Mouse (Mus musculus) midbrain, embryonic 10.5 days (tissue): Measurements from ENCODE around the gene Nae1. TPM values are rescaled to one million over a fixed set of nuclear protein-coding genes. Genes with fewer than 3 reads are reported as not detected.
A peak's percentile ranks its signal among the peaks of the same experiment; 100 is the strongest.

Experiments
- DNase-seq: peaks from one replicate; pipeline ENCODE4 v3.0.0-alpha.2; 2017; ENCODE audit warnings: low spot score
- H3K27ac ChIP-seq: fragments of 300-500 bp; sonication (generic); replicated peaks from 2 replicates; pipeline ENCODE4 v1.5.1; 2016; ENCODE audit warnings: mild to moderate bottlenecking
- H3K27me3 ChIP-seq: fragments of 300-500 bp; sonication (generic); 2 replicates; pipeline ENCODE4 v1.6.1; 2016; ENCODE audit warnings: low read depth, mild to moderate bottlenecking; ENCODE audit not compliant: poor library complexity, severe bottlenecking
- H3K36me3 ChIP-seq: fragments of 300-500 bp; sonication (generic); 2 replicates; pipeline ENCODE4 v1.6.1; 2016; ENCODE audit warnings: mild to moderate bottlenecking, moderate library complexity
- H3K4me1 ChIP-seq: fragments of 300-500 bp; sonication (generic); 2 replicates; pipeline ENCODE4 v1.6.1; 2016
- H3K4me3 ChIP-seq: fragments of 300-500 bp; sonication (generic); 2 replicates; pipeline ENCODE4 v1.5.1; 2016; ENCODE audit warnings: mild to moderate bottlenecking, moderate library complexity
- H3K9me3 ChIP-seq: fragments of 300-500 bp; sonication (generic); replicated peaks from 2 replicates; pipeline ENCODE4 v1.6.1; 2016; ENCODE audit warnings: mild to moderate bottlenecking
- WGBS: fragments of 180-500 bp; shearing (Covaris S2); methylation state at CpG from one replicate; pipeline ENCODE4 v1.1.7; 2016; 5-methylcytosine and 5-hydroxymethylcytosine counted together
- polyA plus RNA-seq: library from polyadenylated mRNA; unstranded; fragments of >200 nt; fragmentation: Nextera tagmentation; extraction: Ambion mirVana; gene quantifications from 2 replicates; pipeline ENCODE4 v1.2.1, GENCODE M21; 2016

Nae1 gene
- polyA plus RNA-seq, 1 experiment from 2014 or later: 134 TPM

- 2% methylated on average over 64 of the region's 64 CpGs for WGBS
Observed at GRCm38 (mm10) chr8:104509061-104510006, 25.1 kb downstream of the Nae1 start, which contains the start of gene Terb1. TSS of gene Terb1 (minus strand) at chr8:104509910.

GRCm38 (mm10) chr8:104479091-104479490, 55.3 kb downstream of the Nae1 start:
- 58% methylated on average over 1 of the region's 1 CpGs for WGBS
- no peak for DNase-seq
- no peaks in the 10 kb centered on the region for H3K4me1 ChIP-seq
- H3K27ac ChIP-seq: no peak overlapping the region
- H3K36me3 ChIP-seq: no peaks in the 10 kb centered on the region
- no peaks in the 10 kb centered on the region for H3K27me3 ChIP-seq
- no peak overlapping the region for H3K4me3 ChIP-seq
- no peaks in the 10 kb centered on the region for H3K9me3 ChIP-seq

More at GRCm38 (mm10) chr8:104509061-104510006, 25.1 kb downstream of the Nae1 start, which contains the start of gene Terb1:
- H3K27ac ChIP-seq: peak within 1 kb of the TSS; percentile 63
- peak within 1 kb of the TSS; percentile 76 for H3K4me3 ChIP-seq
- H3K27me3 ChIP-seq: peaks cover 10% of the 10 kb centered on the region; the same call in 1 of the 2 replicates
- peaks cover 24% of the 10 kb centered on the region for H3K36me3 ChIP-seq
- H3K9me3 ChIP-seq: no peaks in the 10 kb centered on the region
- peaks cover 16% of the 10 kb centered on the region for H3K4me1 ChIP-seq
- peak; percentile 45 for DNase-seq

- H3K27ac ChIP-seq: no peak overlapping the region
- no peak for DNase-seq
- no peaks in the 10 kb centered on the region for H3K4me1 ChIP-seq
- no peaks in the 10 kb centered on the region for H3K27me3 ChIP-seq
- 83% methylated on average over 3 of the region's 3 CpGs for whole genome bisulfite sequencing
- H3K4me3 ChIP-seq: no peak overlapping the region
- no peaks in the 10 kb centered on the region for H3K9me3 ChIP-seq
- H3K36me3 ChIP-seq: no peaks in the 10 kb centered on the region
Observed at GRCm38 (mm10) chr8:104472465-104472864, 62.0 kb downstream of the Nae1 start.

GRCm38 (mm10) chr8:104467463-104467862, 67.0 kb downstream of the Nae1 start:
- Histone ChIP-seq H3K4me1 (no peaks in the 10 kb centered on the region), H3K9me3 (no peaks in the 10 kb centered on the region), H3K27ac (no peak overlapping the region), H3K4me3 (no peak overlapping the region), H3K36me3 (no peaks in the 10 kb centered on the region), H3K27me3 (no peaks in the 10 kb centered on the region)
- WGBS: 83% methylated on average over 2 of the region's 2 CpGs
- no peak for DNase-seq

Other genes with a start within 250 kb of the Nae1 start
- not detected in 2 replicates for gene Cmtm2a, start 241.5 kb downstream of the Nae1 start, polyA plus RNA-seq
- not detected in 2 replicates for gene Gm45711, start 224.6 kb downstream of the Nae1 start, polyA plus RNA-seq
- gene Cmtm1, start 224.5 kb downstream of the Nae1 start, polyA plus RNA-seq: not detected in 2 replicates
- gene Gm11020, start 213.1 kb downstream of the Nae1 start, polyA plus RNA-seq: not detected in 2 replicates
- not detected in 2 replicates for gene Cmtm2b, start 212.4 kb downstream of the Nae1 start, polyA plus RNA-seq
- gene Cmtm3, start 195.2 kb downstream of the Nae1 start, polyA plus RNA-seq: 72.8 and 79.1 TPM in 2 replicates
- 1.7 and 1.8 TPM in 2 replicates for gene Cmtm4, start 138.8 kb downstream of the Nae1 start, polyA plus RNA-seq
- gene Dync1li2, start 91.6 kb downstream of the Nae1 start, polyA plus RNA-seq: 80.1 and 96.1 TPM in 2 replicates
- gene Terb1, start 24.7 kb downstream of the Nae1 start, polyA plus RNA-seq: 0.16 and 0.22 TPM in 2 replicates
- 0.86 and 1.2 TPM in 2 replicates for gene Car7, start 52 bp upstream of the Nae1 start, polyA plus RNA-seq
- 14.3 and 16.5 TPM in 2 replicates for gene Pdp2, start 56.8 kb upstream of the Nae1 start, polyA plus RNA-seq
- not detected in 2 replicates for gene Cdh16, start 89.8 kb upstream of the Nae1 start, polyA plus RNA-seq
- gene Rrad, start 96.7 kb upstream of the Nae1 start, polyA plus RNA-seq: 1.3 and 2.0 TPM in 2 replicates
- 107 and 110 TPM in 2 replicates for gene Ciao2b, start 107.3 kb upstream of the Nae1 start, polyA plus RNA-seq
- gene Ces2a, start 199.4 kb upstream of the Nae1 start, polyA plus RNA-seq: not detected in 2 replicates